Mouse (Mus musculus) ES-E14 (cell line): ENCODE measurements around the gene H13. TPM values are rescaled to one million over a fixed set of nuclear protein-coding genes. Genes with fewer than 3 reads are reported as not detected.

Source experiments
- DNase-seq: peaks from one replicate; pipeline ENCODE4 v3.0.0-alpha.2; 2013; ENCODE audit warnings: low read depth, low spot score
- H3K27ac ChIP-seq: 2 replicates; pipeline ENCODE4 v1.5.1; 2012; ENCODE audit warnings: low read depth, mild to moderate bottlenecking, low read length, moderate library complexity, mixed read lengths; ENCODE audit not compliant: poor library complexity, insufficient read depth, severe bottlenecking
- H3K36me3 ChIP-seq: 2 replicates; pipeline ENCODE4 v1.6.1; 2012; ENCODE audit warnings: mild to moderate bottlenecking, low read length, moderate library complexity, mixed read lengths; ENCODE audit not compliant: control insufficient read depth, poor library complexity, insufficient read depth, severe bottlenecking
- H3K4me1 ChIP-seq, 2 experiments: fragments of 150-350 bp in 1 of 2; sonication (generic) in 1 of 2; 2 replicates each; pipeline ENCODE4 v1.6.1; 2012; ENCODE audit warnings: low read length in 2 of 2, mild to moderate bottlenecking in 1 of 2, mixed read lengths in 1 of 2; ENCODE audit not compliant: control insufficient read depth in 2 of 2, insufficient read depth in 2 of 2, poor library complexity in 1 of 2
- H3K4me3 ChIP-seq, 2 experiments: fragments of 150-350 bp in 1 of 2; sonication (generic) in 1 of 2; 2 replicates each; pipeline ENCODE4 v1.5.1; 2012; ENCODE audit warnings: low read length in 2 of 2, low read depth in 1 of 2, mild to moderate bottlenecking in 1 of 2, mixed read lengths in 1 of 2; ENCODE audit not compliant: insufficient read depth in 1 of 2, poor library complexity in 1 of 2, severe bottlenecking in 1 of 2
- H3K9ac ChIP-seq: 2 replicates; pipeline ENCODE4 v1.6.1; 2012; ENCODE audit warnings: low read depth, mild to moderate bottlenecking, low read length, mixed read lengths; ENCODE audit not compliant: poor library complexity, insufficient read depth, severe bottlenecking
- H3K9me3 ChIP-seq: fragments of 150-350 bp; sonication (generic); 2 replicates; pipeline ENCODE4 v1.6.1; 2012; ENCODE audit warnings: low read depth, mild to moderate bottlenecking, low read length; ENCODE audit not compliant: control insufficient read depth, insufficient read depth
- CHD2 ChIP-seq: IDR thresholded peaks from 2 replicates; pipeline ENCODE4 v1.6.1; 2014; ENCODE audit warnings: mild to moderate bottlenecking, low read depth, low read length, inconsistent platforms
- HCFC1 ChIP-seq: IDR thresholded peaks from 2 replicates; pipeline ENCODE4 v1.6.1; 2012; ENCODE audit warnings: low read length, inconsistent platforms, borderline replicate concordance; ENCODE audit not compliant: insufficient read depth
- MAFK ChIP-seq: IDR thresholded peaks from 2 replicates; pipeline ENCODE4 v1.6.1; 2014; ENCODE audit warnings: mild to moderate bottlenecking, low read depth, low read length, inconsistent platforms; ENCODE audit not compliant: insufficient read depth
- ZC3H11A ChIP-seq: IDR thresholded peaks from 2 replicates; pipeline ENCODE4 v1.6.1; 2012; ENCODE audit warnings: low read depth, mild to moderate bottlenecking, inconsistent platforms, low read length, borderline replicate concordance
- ZNF384 ChIP-seq: IDR thresholded peaks from 2 replicates; pipeline ENCODE4 v1.6.1; 2012; ENCODE audit warnings: low read depth, low read length, inconsistent platforms
- in situ Hi-C, 2 experiments: fragments of 600-800 bp; cut with MboI; formaldehyde crosslinking; loops; one replicate each; pipeline ENCODE4 v1.15.1; 2025; ENCODE audit warnings: low sequenced_read_pairs in 2 of 2, inconsistent platforms in 1 of 2; ENCODE audit not compliant: unreplicated experiment in 2 of 2
- total RNA-seq: library from RNA; depleted of rRNA; stranded (reverse); fragments of 300-350 nt; gene quantifications from 2 replicates; pipeline ENCODE4 v1.2.3, GENCODE M21; 2012

The H13 gene
- total RNA-seq, 1 experiment, result 55.0 TPM

GRCm38 (mm10) chr2:152734984-152735383, 65.7 kb downstream of the H13 start:
- Histone ChIP-seq H3K36me3 (no peaks in the 10 kb centered on the region), H3K9me3 (no peaks in the 10 kb centered on the region), H3K4me3 (peak overlapping the region; percentile 25 to 32), H3K27ac (no peak overlapping the region), H3K9ac (no peak overlapping the region), H3K4me1 (peaks cover 14 to 34% of the 10 kb centered on the region in 2 experiments)
- peak; percentile 76 for DNase-seq
- in situ Hi-C loops, result loop anchor here in 1 of 2 experiments (5.0 kb wide), 1 partner anchor 33 kb away; no protein-coding TSS in a partner anchor
- no peak for TF ChIP-seq ZC3H11A

- in situ Hi-C loops, result loop anchor here in 1 of 2 experiments (5.0 kb wide), 1 partner anchor 34 kb away; no protein-coding TSS in a partner anchor
- Histone ChIP-seq H3K36me3 (no peaks in the 10 kb centered on the region), H3K9me3 (no peaks in the 10 kb centered on the region), H3K27ac (no peak within 1 kb of the TSS; the same call in 1 of the 2 replicates), H3K9ac (peak within 1 kb of the TSS; percentile 39), H3K4me1 (peaks cover 15 to 32% of the 10 kb centered on the region in 2 experiments), H3K4me3 (peak within 1 kb of the TSS; percentile 66 to 75)
- DNase-seq, result peak; percentile 86
- no peak for TF ChIP-seq MAFK
- no peak for TF ChIP-seq HCFC1
- no peak for TF ChIP-seq CHD2
- no peak for TF ChIP-seq ZC3H11A
- no peak for TF ChIP-seq ZNF384
Observed at GRCm38 (mm10) chr2:152736090-152736601, 66.9 kb downstream of the H13 start, which contains the start of gene Id1. Gene Id1, plus strand, starts transcription at chr2:152736251.

GRCm38 (mm10) chr2:152736748-152737147, 67.5 kb downstream of the H13 start:
- Histone ChIP-seq H3K9ac (peak overlapping the region; percentile 39), H3K27ac (no peak overlapping the region), H3K9me3 (no peaks in the 10 kb centered on the region), H3K36me3 (no peaks in the 10 kb centered on the region), H3K4me1 (peaks cover 15 to 34% of the 10 kb centered on the region in 2 experiments), H3K4me3 (peak overlapping the region; percentile 66 to 75)
- DNase-seq, result no peak
- TF ChIP-seq MAFK (no peak), ZC3H11A (no peak), ZNF384 (no peak), CHD2 (no peak), HCFC1 (no peak)
- in situ Hi-C loops, result loop anchor here in 1 of 2 experiments (5.0 kb wide), 1 partner anchor 34 kb away; no protein-coding TSS in a partner anchor

- peaks cover 17 to 34% of the 10 kb centered on the region in 2 experiments for H3K4me1 ChIP-seq
Observed at GRCm38 (mm10) chr2:152737306-152738221, 68.3 kb downstream of the H13 start.

More at GRCm38 (mm10) chr2:152737306-152738221, 68.3 kb downstream of the H13 start:
- TF ChIP-seq HCFC1 (no peak), MAFK (no peak), ZC3H11A (no peak), CHD2 (no peak), ZNF384 (no peak)
- Histone ChIP-seq H3K9me3 (no peaks in the 10 kb centered on the region), H3K36me3 (no peaks in the 10 kb centered on the region), H3K9ac (0 out of 2 replicates have a peak overlapping the region, but pooled peaks have one; percentile 18), H3K27ac (no peak overlapping the region), H3K4me3 (peak overlapping the region; percentile 66 to 75)
- in situ Hi-C loops, result loop anchor here in 1 of 2 experiments (5.0 kb wide), 1 partner anchor 35 kb away; no protein-coding TSS in a partner anchor
- no peak for DNase-seq
